Mouse (Mus musculus): ENCODE measurements at regions not wholly inside any gene's neighbourhood (a gene's known extent, or its start where the extent isn't known, plus 50 kb on each side); places are given as distances from the start of the nearest gene placed in this dataset.

- TF ChIP-seq POLR2A (IDR thresholded peaks at IDR 0.05; ENCODE audit: low read depth, low read length) (no peak), CTCF (IDR thresholded peaks at IDR 0.05; ENCODE audit: extremely low read depth, insufficient read depth, insufficient read length, insufficient replicate concordance) (no peak)
Observed at GRCm38 (mm10) chr8:89304116-89304515, 260.2 kb upstream of the Sall1 start.
